9 mouse cellular contexts compared by ENCODE assay signal in the genomic region with DNA sequence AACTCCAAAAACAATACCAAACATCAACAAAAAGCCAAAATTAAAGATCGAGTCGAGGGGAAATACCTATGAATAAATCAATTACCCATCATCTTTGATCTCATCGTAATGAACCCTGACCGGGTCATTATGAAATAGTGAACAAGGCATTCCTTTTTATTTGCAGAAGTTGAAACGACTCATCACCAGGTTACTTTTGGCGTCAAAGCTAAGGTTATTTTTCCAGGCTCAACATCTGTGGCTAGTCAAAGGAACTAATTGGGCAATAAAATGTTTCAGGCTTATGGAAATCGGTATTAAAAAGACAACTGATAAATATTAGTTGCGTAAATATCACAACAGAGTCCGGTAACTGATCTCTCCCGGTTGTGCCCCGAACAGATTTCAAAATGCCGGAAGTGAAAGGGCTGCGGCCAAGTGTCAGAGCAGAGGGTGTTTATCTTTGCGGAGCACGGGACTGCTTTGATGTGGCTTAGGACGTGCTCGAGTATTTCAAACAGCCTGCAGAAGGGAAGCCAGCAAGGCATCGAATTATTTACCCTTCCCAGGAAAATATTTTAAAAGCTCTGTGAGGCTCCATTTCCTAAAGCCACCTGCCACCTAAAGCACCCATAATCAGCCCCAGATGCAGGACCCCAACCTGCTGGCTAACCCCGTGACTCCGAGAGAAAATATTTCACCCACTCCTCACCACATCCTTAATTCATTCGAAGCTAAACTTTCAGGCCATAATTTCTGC.
DNase-seq lines count a peak whose midpoint lies in the region; ATAC-seq and TF ChIP-seq lines count a peak whose summit lies in the region.
"Had no signal": no experiment of that assay in that cellular context is flagged by ENCODE, and none has a peak within 500 bp of the region (broad histone marks: within the 10 kb centered on the region; RNA-seq: fewer than 3 reads in every experiment).

No protein-coding gene starts in this region.

- no peaks in the 10 kb centered on the region for H3K9me3 ChIP-seq in forebrain, embryonic 10.5 days
- H3K9me3 ChIP-seq in forebrain, embryonic 13.5 days (replicated peaks) = no peaks in the 10 kb centered on the region
- H3K9me3 ChIP-seq in lung, embryonic 14.5 days (ENCODE audit: low read depth, low read length) = no peaks in the 10 kb centered on the region

- H3K36me3 ChIP-seq in forebrain, embryonic 10.5 days (replicated peaks) = no peaks in the 10 kb centered on the region
- H3K36me3 ChIP-seq in forebrain, embryonic 13.5 days (ENCODE audit: poor library complexity, severe bottlenecking) = no peaks in the 10 kb centered on the region
- H3K36me3 ChIP-seq in lung, embryonic 14.5 days (ENCODE audit: insufficient read depth) = no peaks in the 10 kb centered on the region

- WGBS in forebrain, embryonic 10.5 days = 59% methylated on average over 21 of the region's 21 CpGs
- WGBS in forebrain, embryonic 13.5 days = 78% methylated on average over 21 of the region's 21 CpGs
- WGBS in lung, embryonic 14.5 days = 12% methylated on average over 21 of the region's 21 CpGs

- no peak overlapping the region for H3K4me2 ChIP-seq in forebrain, embryonic 13.5 days
- H3K4me2 ChIP-seq in lung, embryonic 14.5 days = peak overlapping the region; percentile 47

- no peak overlapping the region for H3K27ac ChIP-seq in forebrain, embryonic 10.5 days
- H3K27ac ChIP-seq in forebrain, embryonic 13.5 days = no peak overlapping the region
- no peak overlapping the region for H3K27ac ChIP-seq in lung, embryonic 14.5 days (ENCODE audit: low read depth)

- H3K9ac ChIP-seq in forebrain, embryonic 13.5 days = no peak overlapping the region
- H3K9ac ChIP-seq in lung, embryonic 14.5 days = no peak overlapping the region

- H3K4me3 ChIP-seq in forebrain, embryonic 10.5 days = no peak overlapping the region
- no peak overlapping the region for H3K4me3 ChIP-seq in forebrain, embryonic 13.5 days
- no peak overlapping the region for H3K4me3 ChIP-seq in lung, embryonic 14.5 days (ENCODE audit: low read depth, low read length)

- H3K27me3 ChIP-seq in forebrain, embryonic 10.5 days (ENCODE audit: poor library complexity, severe bottlenecking) = no peaks in the 10 kb centered on the region
- H3K27me3 ChIP-seq in forebrain, embryonic 13.5 days = no peaks in the 10 kb centered on the region
- H3K27me3 ChIP-seq in lung, embryonic 14.5 days (ENCODE audit: insufficient read depth, low read length) = no peaks in the 10 kb centered on the region

- no peaks in the 10 kb centered on the region; the same call in 1 of the 2 replicates for H3K4me1 ChIP-seq in forebrain, embryonic 10.5 days
- H3K4me1 ChIP-seq in forebrain, embryonic 13.5 days = peaks cover 4% of the 10 kb centered on the region; the same call in 1 of the 2 replicates
- H3K4me1 ChIP-seq in lung, embryonic 14.5 days (ENCODE audit: insufficient read depth) = peaks cover 11% of the 10 kb centered on the region; the same call in 1 of the 2 replicates

- TF ChIP-seq CTCF in lung, embryonic 14.5 days (IDR thresholded peaks at IDR 0.05; ENCODE audit: low read depth) = no peak

- DNase-seq in forebrain, embryonic 10.5 days (ENCODE audit: extremely low spot score, low spot score) = peak; percentile 39
- DNase-seq in adrenal gland, postnatal 14 days = peak; percentile 8
- peak; percentile 9 for DNase-seq in kidney, adult 9 months
- DNase-seq in lung, embryonic 14.5 days = peak; percentile 82
- no peak for DNase-seq in cerebellum, adult 9-11 months
- DNase-seq in spleen, postnatal 36 days (ENCODE audit: low spot score in 2 of 2) = no peak
- DNase-seq: thymus, postnatal 25 days had no signal

- no peak for ATAC-seq in forebrain, embryonic 13.5 days
- peak; percentile 69 for ATAC-seq in lung, embryonic 14.5 days (ENCODE audit: insufficient read depth)
- no peak for ATAC-seq in megakaryocyte-erythroid progenitor cell, adult 5-6 weeks (replicated peaks; ENCODE audit: low FRiP score, low TSS enrichment, poor library complexity, severe bottlenecking)

Comparison
In these comparisons a context has a peak if more than half of its experiments do, and no peak if none do; other contexts are left out.
1. DNase-seq: peak in forebrain, embryonic 10.5 days (single experiment), adrenal gland, postnatal 14 days (single experiment), kidney, adult 9 months (single experiment) and lung, embryonic 14.5 days (single experiment); none in cerebellum, adult 9-11 months (single experiment) and spleen, postnatal 36 days (0 of 2).